Mouse (Mus musculus) heart, adult 2 months (tissue): ENCODE data around the gene Rasl12.

Experiments
- CTCF ChIP-seq: fragments of 200-600 bp; IDR thresholded peaks from 2 replicates; pipeline ENCODE4 v1.8.1; 2022; ENCODE audit warnings: antibody characterized with exemption, mild to moderate bottlenecking, moderate library complexity
- EP300 ChIP-seq: fragments of 200-500 bp; IDR thresholded peaks from 2 replicates; pipeline ENCODE4 v1.6.1; 2011; ENCODE audit warnings: low read depth, low read length, control low read depth; ENCODE audit not compliant: insufficient read depth
- POLR2A ChIP-seq: fragments of 200-500 bp; IDR thresholded peaks from 2 replicates; pipeline ENCODE4 v1.6.1; 2011; ENCODE audit warnings: mild to moderate bottlenecking, low read depth, low read length, control low read depth; ENCODE audit not compliant: insufficient read depth

DNA sequence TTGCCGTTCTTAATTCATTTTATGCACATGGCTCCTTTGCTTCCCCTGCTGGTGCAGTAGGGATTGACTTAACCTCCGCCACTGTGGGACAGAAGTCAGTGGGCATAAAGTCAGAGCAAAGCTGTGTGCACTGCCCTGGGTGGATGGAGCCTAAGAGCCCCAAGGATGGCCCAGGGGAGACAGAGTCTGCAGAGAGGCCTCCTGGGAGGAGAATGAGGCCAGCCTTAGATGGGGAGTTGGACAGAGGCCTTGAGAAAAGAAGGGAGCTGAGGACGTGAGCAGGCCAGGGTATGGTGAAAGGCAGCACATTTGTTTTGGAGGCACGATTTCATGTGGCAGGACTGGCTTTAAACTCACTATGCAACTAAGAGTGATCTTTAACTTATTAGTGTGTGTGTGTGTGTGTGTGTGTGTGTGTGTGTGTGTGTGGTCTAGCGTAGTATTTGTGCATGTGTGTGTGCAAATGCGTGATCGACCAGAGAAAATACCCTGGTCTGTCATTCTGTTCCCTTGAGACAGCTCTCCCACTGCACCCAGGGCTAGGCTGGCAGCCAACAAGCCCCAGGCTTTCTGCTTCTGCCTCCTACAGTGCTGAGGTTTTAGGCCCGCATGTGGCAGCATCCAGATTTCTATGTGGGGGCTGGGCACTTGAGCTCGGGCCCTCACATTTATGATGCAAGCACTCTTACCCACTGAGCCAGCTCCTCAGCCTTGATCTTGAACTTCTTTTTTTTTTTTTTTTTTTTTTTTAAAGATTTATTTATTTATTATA lies 23.0 kb upstream of the Rasl12 start:
- TF ChIP-seq CTCF (0 out of 2 replicates have a peak, but pooled peaks have one; percentile 17), POLR2A (no peak), EP300 (no peak)
